Mouse (Mus musculus) left cerebral cortex, postnatal 10 days (tissue): ENCODE measurements around the gene Mipep. TPM values are rescaled to one million over a fixed set of nuclear protein-coding genes. Genes with fewer than 3 reads are reported as not detected.

ENCODE experiments used
- DNase-seq, 2 experiments: peaks; one replicate each; pipeline ENCODE4 v3.0.0; 2021 to 2022; ENCODE audit warnings: low spot score in 2 of 2, mixed read lengths in 1 of 2; ENCODE audit errors: extremely low spot score in 1 of 2
- intact Hi-C: fragments of 180-260 bp; cut with DNase I; formaldehyde crosslinking; loops from one replicate; pipeline ENCODE4 v1.15.1; 2025
- total RNA-seq, 2 experiments: library from RNA; stranded (reverse); gene quantifications; 2 replicates each; pipeline ENCODE4 v1.2.3; 2021

Mipep gene
- total RNA-seq, 2 experiments from 2014 or later, result 23.1 to 23.4 TPM

- intact Hi-C loops, result no loop called here
- no peak for DNase-seq
Measured at GRCm38 (mm10) chr14:60906421-60907374, 122.3 kb downstream of the Mipep start.

- intact Hi-C loops, result no loop called here
- DNase-seq, result no peak
Measured at GRCm38 (mm10) chr14:60909351-60909750, 125.0 kb downstream of the Mipep start.

- DNase-seq, result no peak
- intact Hi-C loops, result no loop called here
Measured at GRCm38 (mm10) chr14:60910506-60911444, 126.4 kb downstream of the Mipep start.

- intact Hi-C loops, result no loop called here
- DNase-seq, result no peak
Measured at GRCm38 (mm10) chr14:60912981-60913468, 128.7 kb downstream of the Mipep start.

GRCm38 (mm10) chr14:60916661-60917060 lies 132.3 kb downstream of the Mipep start:
- intact Hi-C loops, result no loop called here

GRCm38 (mm10) chr14:60926011-60926410 lies 141.6 kb downstream of the Mipep start:
- intact Hi-C loops, result no loop called here
- DNase-seq, result no peak

More at GRCm38 (mm10) chr14:60916661-60917060, 132.3 kb downstream of the Mipep start:
- no peak for DNase-seq

- no peak for DNase-seq
- intact Hi-C loops, result no loop called here
Measured at GRCm38 (mm10) chr14:60935705-60936104, 151.3 kb downstream of the Mipep start.

- no peak for DNase-seq
- intact Hi-C loops, result no loop called here
Measured at GRCm38 (mm10) chr14:60937481-60938039, 153.2 kb downstream of the Mipep start.

Other genes starting within 250 kb of the Mipep start
- 10 to 100 TPM; 15.8 to 18.9 TPM for gene Spata13, start 150.6 kb upstream of the Mipep start, total RNA-seq
- not detected for gene C1qtnf9, start 16.4 kb upstream of the Mipep start, total RNA-seq